Mouse (Mus musculus) left cerebral cortex, postnatal 36 days (tissue): ENCODE measurements around the gene Plk1. TPM values are rescaled to one million over a fixed set of nuclear protein-coding genes. Genes with fewer than 3 reads are reported as not detected.
A peak's percentile ranks its signal among the peaks of the same experiment; 100 is the strongest.

Experiments used
- DNase-seq, 2 experiments: peaks; one replicate each; pipeline ENCODE4 v3.0.0; 2021 to 2022; ENCODE audit warnings: low spot score in 2 of 2, mixed read lengths in 1 of 2
- intact Hi-C: fragments of 180-260 bp; cut with DNase I; formaldehyde crosslinking; loops from one replicate; pipeline ENCODE4 v1.15.1; 2025
- total RNA-seq, 2 experiments: library from RNA; stranded (reverse); gene quantifications; 2 replicates each; pipeline ENCODE4 v1.2.3; 2021

Plk1 gene
- total RNA-seq, 2 experiments from 2014 or later: 1.4 to 2.5 TPM

DNA sequence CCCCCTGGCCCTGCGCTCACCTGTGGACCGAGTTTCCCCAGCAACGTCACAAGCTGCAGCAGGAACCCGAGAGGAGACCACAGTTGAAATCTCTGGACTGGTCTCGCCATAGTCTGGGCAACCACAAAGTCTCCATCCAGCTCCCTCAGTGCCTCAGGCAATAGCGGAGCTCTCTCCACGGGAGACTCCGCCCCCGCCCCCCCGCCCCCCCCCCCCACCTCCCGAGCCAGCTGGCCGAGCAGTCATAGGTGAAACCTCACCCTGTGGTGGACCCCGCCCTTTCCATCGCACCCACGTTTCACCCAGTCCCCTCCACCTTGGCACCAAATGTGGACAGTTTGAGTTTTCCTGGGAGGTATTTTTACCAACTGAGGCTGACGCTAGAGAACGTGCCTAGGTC, 26.8 kb downstream of the Plk1 start, which contains the start of gene Ern2:
Gene Ern2, minus strand, starts transcription at position 165 of the 400 bp plus-strand sequence.
- no peak for DNase-seq
- intact Hi-C loops: no loop called here

DNA sequence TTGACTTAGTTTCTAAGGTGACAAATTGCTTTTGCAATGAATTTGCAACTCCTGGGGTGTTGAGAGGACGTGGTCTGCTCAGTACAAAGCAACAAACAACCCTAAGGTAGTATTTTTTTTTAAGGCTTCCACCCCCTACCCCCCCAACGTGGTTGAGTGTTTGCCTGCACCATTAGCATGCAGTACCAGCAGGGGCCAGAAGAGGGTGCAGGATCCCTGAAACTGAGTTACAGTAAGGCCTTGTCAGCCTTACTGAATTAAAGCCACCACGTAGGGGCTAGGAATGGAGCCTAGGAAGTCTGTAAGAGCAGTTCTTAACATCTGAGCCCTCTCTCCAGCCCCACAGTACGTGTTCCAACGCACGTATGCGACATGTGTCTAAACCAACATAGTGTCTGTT, 30.2 kb downstream of the Plk1 start:
- DNase-seq: no peak
- intact Hi-C loops: no loop called here

DNA sequence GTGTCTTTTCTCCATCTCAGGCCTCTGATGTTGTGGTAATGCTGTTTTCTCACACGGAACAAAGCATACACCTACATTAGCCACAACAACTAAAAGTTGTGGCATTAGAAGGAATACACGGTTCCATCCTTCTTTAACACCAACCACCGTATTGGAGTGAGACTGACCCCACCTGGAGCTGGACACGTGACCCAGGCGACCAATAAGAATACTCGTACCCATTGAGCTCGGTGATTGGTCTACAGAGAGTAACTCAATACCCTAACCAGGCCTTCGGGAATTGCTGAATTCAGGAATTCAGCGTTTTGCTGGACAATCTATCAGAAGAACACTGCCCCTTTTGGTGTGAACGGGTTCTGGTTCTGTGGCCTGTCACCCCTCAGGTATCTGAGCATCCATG, 31.9 kb downstream of the Plk1 start:
- DNase-seq: no peak
- intact Hi-C loops: no loop called here

DNA sequence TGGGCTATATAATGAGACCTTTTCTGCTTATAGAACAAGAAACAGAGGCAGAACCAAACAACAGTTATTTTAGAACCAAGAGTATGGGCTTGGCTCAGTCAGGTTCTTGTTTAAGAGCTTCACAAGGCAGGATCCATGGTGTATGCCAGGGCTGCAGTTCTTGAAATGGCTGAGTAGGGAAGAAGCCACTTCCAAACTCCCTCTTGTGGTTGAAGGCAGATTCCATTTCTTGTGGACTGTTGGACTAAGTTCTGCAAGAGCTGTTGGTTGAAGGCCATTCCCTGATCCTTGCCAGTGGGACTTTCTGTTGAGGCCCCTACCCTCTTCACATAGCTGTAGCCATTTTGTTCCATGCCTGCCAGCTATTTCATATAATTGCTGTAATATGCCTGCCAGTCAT, 34.7 kb downstream of the Plk1 start:
- no peak for DNase-seq
- intact Hi-C loops: no loop called here

DNA sequence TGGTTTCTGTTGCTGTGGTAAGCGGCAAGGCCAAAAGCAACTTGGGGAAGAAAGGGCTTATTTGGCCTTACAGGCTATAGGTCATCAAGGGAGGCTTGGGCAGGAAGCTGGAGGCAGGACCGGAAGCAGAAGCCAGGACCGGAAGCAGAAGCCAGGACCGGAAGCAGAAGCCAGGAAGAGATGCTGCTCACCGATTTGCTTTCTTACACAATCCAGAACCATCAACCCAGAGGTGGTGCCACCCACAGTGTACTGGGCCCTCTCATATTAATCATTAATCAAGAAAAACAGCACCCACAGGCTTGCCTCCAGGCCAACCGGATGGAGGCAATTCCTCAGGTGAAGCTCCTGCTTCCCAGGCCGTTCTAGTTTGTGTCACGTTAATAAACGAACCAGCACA, 37.5 kb downstream of the Plk1 start:
- intact Hi-C loops: loop anchor here (5.0 kb wide), 1 partner anchor 266 kb away; no protein-coding TSS in a partner anchor
- DNase-seq: no peak

DNA sequence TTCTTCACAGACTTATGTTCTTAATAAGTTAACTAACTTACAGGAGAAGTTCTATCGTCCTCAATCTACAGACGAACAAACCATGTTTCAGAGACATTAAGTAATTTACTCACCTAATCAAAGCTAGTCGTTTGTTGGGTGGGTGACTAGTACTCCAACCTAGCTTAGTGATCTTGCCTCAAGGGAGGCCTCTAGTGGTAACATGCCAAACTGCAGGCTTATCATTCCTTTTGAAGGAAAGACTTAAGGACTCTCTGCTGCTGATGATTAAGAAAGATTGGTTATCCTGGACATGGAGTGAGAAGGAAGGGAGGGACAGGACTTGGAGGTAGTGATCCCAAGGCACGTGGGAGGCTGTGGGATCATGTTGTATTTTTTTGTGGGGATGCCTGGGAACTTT, 38.1 kb downstream of the Plk1 start:
- peak; percentile 11 to 31 for DNase-seq
- intact Hi-C loops: loop anchor here (5.0 kb wide), 1 partner anchor 265 kb away; no protein-coding TSS in a partner anchor

DNA sequence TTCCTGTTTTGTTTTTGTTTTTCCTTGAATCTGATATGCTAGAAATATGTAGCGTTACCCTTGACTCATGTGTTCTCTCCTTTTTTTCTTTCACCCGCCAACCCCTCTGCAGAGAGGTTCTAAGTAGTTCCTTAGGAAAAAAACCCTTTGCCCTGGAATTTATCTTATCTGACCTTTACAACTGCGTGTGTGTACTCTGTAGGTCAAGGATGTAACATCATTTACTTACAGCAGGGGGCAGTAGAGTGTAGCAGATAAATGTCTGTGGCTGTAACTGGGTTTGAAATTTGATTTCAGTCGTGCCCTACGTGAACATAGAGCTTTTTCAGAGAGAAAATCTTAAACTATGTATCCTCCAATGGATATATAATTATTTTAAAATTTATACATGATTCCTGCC, 40.1 kb downstream of the Plk1 start:
- intact Hi-C loops: loop anchor here (2.0 to 5.0 kb wide), 2 partner anchors 38 to 263 kb away; no protein-coding TSS in a partner anchor
- no peak for DNase-seq

DNA sequence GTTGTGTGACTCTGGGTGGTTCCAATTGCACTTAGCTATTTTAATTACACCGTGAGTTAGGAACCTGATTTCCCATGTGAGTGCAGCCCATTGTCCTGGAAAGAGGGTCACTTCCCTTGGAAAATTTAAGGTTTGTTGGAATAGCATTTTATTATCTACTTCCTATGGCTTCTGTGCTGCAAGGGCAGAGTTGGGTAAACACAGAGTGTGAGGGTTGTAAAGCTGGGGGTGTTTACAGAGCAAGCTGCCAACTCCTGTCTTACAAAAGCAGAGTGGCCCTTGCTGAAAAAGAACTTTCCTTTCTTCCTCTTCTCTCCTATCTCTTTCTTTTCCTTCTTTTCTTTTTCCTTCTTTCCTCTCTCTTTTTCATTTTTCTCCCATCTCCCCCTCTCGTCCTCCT, 44.7 kb downstream of the Plk1 start:
- DNase-seq: no peak
- intact Hi-C loops: no loop called here

DNA sequence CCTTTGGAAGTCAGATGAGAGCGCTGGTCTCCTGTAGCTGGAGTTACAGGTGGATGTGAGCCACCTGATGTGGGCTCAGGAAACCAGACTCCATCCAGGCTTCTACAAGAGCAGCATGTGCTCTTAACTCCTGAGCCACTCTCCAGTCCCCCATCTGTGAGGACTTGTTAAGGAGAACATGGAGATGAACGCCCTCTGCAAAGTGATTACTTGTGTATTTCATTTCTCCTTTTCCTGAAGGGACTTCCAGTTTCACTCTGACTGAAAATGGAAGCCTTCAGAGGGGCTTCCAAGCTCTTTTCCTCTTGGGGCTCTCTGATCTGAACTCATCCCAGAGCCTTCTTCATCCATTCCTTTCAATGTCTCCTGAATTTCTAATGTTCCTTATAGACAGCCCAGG, 46.9 kb downstream of the Plk1 start:
- no peak for DNase-seq
- intact Hi-C loops: no loop called here

DNA sequence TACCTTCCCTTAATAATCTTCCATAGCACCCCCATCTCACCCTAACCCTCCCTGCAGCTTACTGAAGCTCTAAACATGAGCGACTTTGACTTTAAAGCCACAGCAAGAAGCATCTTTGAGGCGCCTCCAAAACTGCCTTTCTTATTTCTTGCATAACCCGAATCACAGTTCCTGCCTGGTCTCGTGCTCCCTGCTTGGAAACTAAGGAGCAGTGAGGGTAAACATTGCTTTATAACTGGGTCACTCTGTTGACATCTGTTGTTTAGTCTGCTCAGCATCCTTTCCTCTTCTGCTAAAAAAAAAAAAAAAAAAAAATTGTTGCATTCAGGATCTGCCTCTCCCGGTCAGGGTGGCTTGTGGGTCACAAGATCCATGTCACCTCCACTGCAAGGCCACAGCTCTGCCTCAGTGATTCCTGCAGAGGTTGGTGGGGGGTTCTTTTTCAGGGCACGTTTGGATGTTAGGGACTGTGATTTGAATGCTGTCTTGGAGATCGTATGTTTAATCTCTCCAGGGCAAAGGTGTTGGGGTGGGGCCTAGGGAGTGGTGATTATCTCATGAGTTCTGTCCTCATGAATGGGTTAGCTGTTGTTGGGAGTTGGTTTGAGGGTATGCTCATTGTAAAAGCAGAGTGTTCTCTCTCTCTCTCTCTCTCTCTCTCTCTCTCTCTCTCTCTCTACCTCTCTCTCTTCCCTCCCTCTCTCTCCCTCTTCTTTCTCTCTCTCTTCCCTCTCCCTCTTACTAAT, 49.2 kb downstream of the Plk1 start:
- DNase-seq: no peak
- intact Hi-C loops: no loop called here

DNA sequence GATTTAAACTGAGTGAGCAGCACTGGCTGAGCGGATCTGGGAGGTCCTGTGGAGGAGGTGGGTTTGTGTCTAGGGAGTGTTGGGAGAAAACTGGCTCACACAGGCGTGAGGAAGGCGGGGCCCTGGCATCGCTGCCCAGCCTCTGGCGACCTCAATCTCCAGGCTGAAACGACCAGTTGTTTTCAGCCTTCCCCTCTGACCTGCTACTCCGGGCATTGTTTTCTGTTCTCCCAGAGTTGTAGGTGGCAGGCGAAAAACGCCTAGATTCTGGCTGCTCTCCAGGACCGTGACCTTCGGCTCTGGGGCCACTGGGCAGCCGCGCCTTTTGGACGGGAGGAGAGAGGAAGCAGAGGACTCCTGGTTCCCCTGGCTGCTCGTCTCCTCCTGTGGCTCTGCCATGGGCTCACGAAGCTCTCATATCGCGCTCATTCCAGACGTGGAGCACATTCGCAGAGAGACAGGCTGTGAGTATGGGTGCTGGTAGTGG, 60.1 kb downstream of the Plk1 start, which contains the start of gene Chp2:
Gene Chp2, plus strand, starts transcription at position 182 of the 487 bp plus-strand sequence.
- intact Hi-C loops: no loop called here
- DNase-seq: no peak

Other genes starting within 250 kb of the Plk1 start
- 10 to 100 TPM; 42.5 to 44.3 TPM for gene Cog7, start 177.7 kb upstream of the Plk1 start, total RNA-seq
- gene Gga2, start 138.2 kb upstream of the Plk1 start, total RNA-seq: 10 to 100 TPM; 26.8 to 34.8 TPM
- gene Ubfd1, start 92.3 kb upstream of the Plk1 start, total RNA-seq: 10 to 100 TPM; 56.2 to 58.2 TPM
- 1 to 10 TPM; 8.3 to 8.6 TPM for gene Ears2, start 92.2 kb upstream of the Plk1 start, total RNA-seq
- 100 to 1,000 TPM; 267 to 269 TPM for gene Ndufab1, start 57.6 kb upstream of the Plk1 start, total RNA-seq
- gene Palb2, start 26.5 kb upstream of the Plk1 start, total RNA-seq: 1 to 10 TPM; 1.1 to 1.9 TPM
- 100 to 1,000 TPM in 1 of 2 experiments, 10 to 100 TPM in 1; 99.2 to 101 TPM for gene Dctn5, start 26.4 kb upstream of the Plk1 start, total RNA-seq
- gene Ern2, start 26.8 kb downstream of the Plk1 start, total RNA-seq: under 1 TPM; 0.25 TPM
- 1 to 10 TPM; 2.3 to 4.7 TPM for gene Chp2, start 60.1 kb downstream of the Plk1 start, total RNA-seq
- 1,000 to 10,000 TPM in 1 of 2 experiments, 100 to 1,000 TPM in 1; 978 to 1,072 TPM for gene Prkcb, start 129.3 kb downstream of the Plk1 start, total RNA-seq